Mouse (Mus musculus): Measurements from ENCODE around the gene Serpinc1.

DNA sequence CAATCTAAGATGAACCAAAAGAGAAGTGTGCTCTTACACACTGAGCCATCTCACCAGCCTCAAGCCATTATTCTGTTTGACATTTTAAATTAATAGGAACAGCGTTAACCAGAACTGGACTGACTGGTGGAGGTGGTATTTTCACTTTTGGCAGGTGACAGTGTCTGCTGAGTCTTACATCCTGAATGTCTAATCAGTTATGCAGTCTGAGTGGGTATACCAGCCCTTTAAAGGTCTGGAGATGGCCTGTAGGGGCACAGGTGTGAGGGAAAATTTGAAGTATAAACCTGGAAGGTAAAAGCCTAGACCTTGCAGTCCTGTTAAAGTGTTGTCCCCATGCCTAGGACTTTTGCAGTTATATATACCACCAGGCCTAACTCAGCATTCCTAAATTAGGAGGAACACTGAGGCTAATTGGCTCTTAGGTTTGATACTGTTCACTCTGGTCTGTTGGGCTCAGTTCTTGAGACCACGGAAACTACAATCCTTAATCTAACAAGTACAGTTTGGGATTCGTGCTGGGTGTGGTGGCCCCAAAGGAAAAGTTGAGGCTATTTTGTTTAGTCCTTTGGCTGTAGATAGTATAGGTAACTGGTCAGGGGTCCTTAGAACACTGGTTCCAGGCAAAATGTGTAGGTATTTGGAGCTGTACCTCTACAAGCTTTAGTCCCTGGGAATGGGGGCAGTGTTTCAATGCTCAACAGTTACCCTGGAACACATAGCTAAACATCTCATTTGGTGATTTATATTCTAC lies 60.8 kb downstream of the Serpinc1 start:
- TF ChIP-seq CTCF (IDR thresholded peaks at IDR 0.05; ENCODE audit: low read depth, low read length) (no peak), POLR2A (IDR thresholded peaks at IDR 0.05; ENCODE audit: insufficient read depth, low read length) (no peak), EP300 (IDR thresholded peaks at IDR 0.05; ENCODE audit: insufficient read depth, low read depth, low read length) (no peak)

Data from ES-Bruce4 (cell line).